Mouse (Mus musculus) left cerebral cortex, postnatal 14 days (tissue): Measurements from ENCODE around the gene Ccnt2. TPM values are rescaled to one million over a fixed set of nuclear protein-coding genes. Genes with fewer than 3 reads are reported as not detected.

Experiments used
- DNase-seq, 2 experiments: peaks; one replicate each; pipeline ENCODE4 v3.0.0; 2021 to 2022; ENCODE audit warnings: low spot score in 2 of 2, mixed read lengths in 1 of 2
- intact Hi-C: fragments of 180-260 bp; cut with DNase I; formaldehyde crosslinking; loops from one replicate; pipeline ENCODE4 v1.15.1; 2025
- total RNA-seq, 2 experiments: library from RNA; stranded (reverse); gene quantifications; 2 replicates each; pipeline ENCODE4 v1.2.3; 2021

Ccnt2 gene
- total RNA-seq, 2 experiments from 2014 or later: 55.0 to 59.4 TPM

GRCm38 (mm10) chr1:127783862-127784261, 9.9 kb downstream of the Ccnt2 start:
- DNase-seq: no peak
- intact Hi-C loops: no loop called here

- no peak for DNase-seq
- intact Hi-C loops: no loop called here
These were observed 11.9 kb downstream of the Ccnt2 start for GRCm38 (mm10) chr1:127785882-127786281.

GRCm38 (mm10) chr1:127788943-127789342, 15.0 kb downstream of the Ccnt2 start:
- no peak for DNase-seq
- intact Hi-C loops: no loop called here

GRCm38 (mm10) chr1:127793459-127793858, 19.5 kb downstream of the Ccnt2 start:
- DNase-seq: no peak
- intact Hi-C loops: no loop called here

GRCm38 (mm10) chr1:127795087-127795769, 21.3 kb downstream of the Ccnt2 start:
- no peak for DNase-seq
- intact Hi-C loops: no loop called here

- no peak for DNase-seq
- intact Hi-C loops: no loop called here
These were observed 22.4 kb downstream of the Ccnt2 start for GRCm38 (mm10) chr1:127796341-127796740.

- no peak for DNase-seq
- intact Hi-C loops: no loop called here
These were observed 22.8 kb downstream of the Ccnt2 start for GRCm38 (mm10) chr1:127796752-127797151.

- intact Hi-C loops: no loop called here
- no peak for DNase-seq
These were observed 29.0 kb downstream of the Ccnt2 start for GRCm38 (mm10) chr1:127802916-127803315.

GRCm38 (mm10) chr1:127808671-127809070, 34.7 kb downstream of the Ccnt2 start:
- intact Hi-C loops: no loop called here
- DNase-seq: no peak

- intact Hi-C loops: no loop called here
- peak; percentile 34 to 57 for DNase-seq
These were observed 39.0 kb downstream of the Ccnt2 start for GRCm38 (mm10) chr1:127812929-127813328.

GRCm38 (mm10) chr1:127816381-127816780, 42.4 kb downstream of the Ccnt2 start:
- DNase-seq: no peak
- intact Hi-C loops: no loop called here

- peak; percentile 41 to 55 for DNase-seq
- intact Hi-C loops: loop anchor here (5.0 kb wide), 2 partner anchors 95 to 315 kb away; no protein-coding TSS in a partner anchor
These were observed 53.4 kb downstream of the Ccnt2 start for GRCm38 (mm10) chr1:127827325-127827724.

- DNase-seq: no peak
- intact Hi-C loops: no loop called here
These were observed 56.4 kb downstream of the Ccnt2 start for GRCm38 (mm10) chr1:127830215-127830921.

- intact Hi-C loops: no loop called here
- DNase-seq: no peak
These were observed 59.8 kb downstream of the Ccnt2 start for GRCm38 (mm10) chr1:127833714-127834113.

GRCm38 (mm10) chr1:127834202-127834601, 60.2 kb downstream of the Ccnt2 start:
- intact Hi-C loops: no loop called here
- no peak for DNase-seq

- intact Hi-C loops: no loop called here
- DNase-seq: no peak
These were observed 62.7 kb downstream of the Ccnt2 start for GRCm38 (mm10) chr1:127836619-127837018.

GRCm38 (mm10) chr1:127838602-127839001, 64.6 kb downstream of the Ccnt2 start:
- intact Hi-C loops: no loop called here
- DNase-seq: peak in 1 of 2 experiments; percentile 15

- intact Hi-C loops: no loop called here
- DNase-seq: no peak
These were observed 71.5 kb downstream of the Ccnt2 start for GRCm38 (mm10) chr1:127845472-127845871.

GRCm38 (mm10) chr1:127850075-127850610, 76.2 kb downstream of the Ccnt2 start:
- intact Hi-C loops: no loop called here
- DNase-seq: no peak

- intact Hi-C loops: no loop called here
- DNase-seq: peak; percentile 36 to 62
These were observed 80.7 kb downstream of the Ccnt2 start, which contains the start of gene Map3k19 for GRCm38 (mm10) chr1:127854486-127855222. TSS of gene Map3k19 (minus strand) at chr1:127855031.
